21 mouse cellular contexts compared by ENCODE assay signal in genomic region chr17:8397946-8398345, GRCm38 (mm10). TPM values are rescaled to one million over a fixed set of nuclear protein-coding genes. Genes with fewer than 3 reads are reported as not detected.
"Had no signal": no experiment of that assay in that cellular context is flagged by ENCODE, and none has a peak within 500 bp of the region (broad histone marks: within the 10 kb centered on the region; RNA-seq: fewer than 3 reads in every experiment).

No protein-coding gene starts in this region.

- H3K9ac ChIP-seq: liver, embryonic 15.5 days; liver, postnatal 0 days; lung, embryonic 15.5 days; midbrain, embryonic 13.5 days; neural tube, embryonic 13.5 days; neural tube, embryonic 15.5 days; stomach, embryonic 15.5 days had no signal

- H3K9me3 ChIP-seq: liver, embryonic 15.5 days; lung, embryonic 15.5 days; midbrain, embryonic 10.5 days; midbrain, embryonic 13.5 days; neural tube, embryonic 13.5 days; neural tube, embryonic 15.5 days; stomach, embryonic 15.5 days had no signal

- H3K4me1 ChIP-seq: liver, embryonic 15.5 days; lung, embryonic 15.5 days; midbrain, embryonic 13.5 days; neural tube, embryonic 13.5 days; neural tube, embryonic 15.5 days; stomach, embryonic 15.5 days had no signal

- H3K4me3 ChIP-seq: liver, embryonic 15.5 days; lung, embryonic 15.5 days; midbrain, embryonic 10.5 days; midbrain, embryonic 13.5 days; myocyte; neural tube, embryonic 13.5 days; neural tube, embryonic 15.5 days; stomach, embryonic 15.5 days had no signal

- DNase-seq: liver, postnatal 0 days; lung, adult 2 months; lung, postnatal 14 days; lung, postnatal 4 days; right cerebral cortex, postnatal 14 days; thymus, adult 2 months; thymus, postnatal 25 days; thymus, postnatal 4 days had no signal

- H3K27ac ChIP-seq: liver, embryonic 15.5 days; lung, embryonic 15.5 days; midbrain, embryonic 10.5 days; midbrain, embryonic 13.5 days; neural tube, embryonic 13.5 days; neural tube, embryonic 15.5 days; stomach, embryonic 15.5 days; stomach, postnatal 0 days had no signal

- ATAC-seq: liver, postnatal 0 days; lung, postnatal 0 days; midbrain, embryonic 13.5 days; midbrain, embryonic 16.5 days had no signal

- H3K4me2 ChIP-seq: liver, embryonic 15.5 days; lung, embryonic 15.5 days; midbrain, embryonic 13.5 days; neural tube, embryonic 13.5 days; neural tube, embryonic 15.5 days; stomach, embryonic 15.5 days had no signal

- H3K36me3 ChIP-seq: liver, embryonic 15.5 days; lung, embryonic 15.5 days; midbrain, embryonic 10.5 days; midbrain, embryonic 13.5 days; neural tube, embryonic 13.5 days; neural tube, embryonic 15.5 days; stomach, embryonic 15.5 days had no signal

- H3K27me3 ChIP-seq: liver, embryonic 15.5 days; lung, embryonic 15.5 days; midbrain, embryonic 13.5 days; neural tube, embryonic 15.5 days; stomach, embryonic 15.5 days had no signal

RNA-seq across cellular contexts. Expression of gene T, which starts 36.3 kb away (rescaled TPM):
- polyA plus RNA-seq: liver, embryonic 15.5 days; liver, postnatal 0 days; lung, postnatal 0 days; spleen, adult 2 months; stomach, postnatal 0 days; urinary bladder, adult 2 months had no signal

RNA-seq across cellular contexts. Expression of gene T2, which starts 42.2 kb away (rescaled TPM):
- polyA plus RNA-seq: liver, embryonic 15.5 days; liver, postnatal 0 days; spleen, adult 2 months had no signal
